Mouse (Mus musculus) heart, postnatal 25 days (tissue): Measurements from ENCODE around the gene Coro2b. TPM values are rescaled to one million over a fixed set of nuclear protein-coding genes. Genes with fewer than 3 reads are reported as not detected.
A peak's percentile ranks its signal among the peaks of the same experiment; 100 is the strongest.

Source experiments
- DNase-seq: peaks from one replicate; pipeline ENCODE4 v3.0.0; 2022; ENCODE audit warnings: low spot score
- intact Hi-C: fragments of 180-260 bp; cut with DNase I; formaldehyde crosslinking; loops from one replicate; pipeline ENCODE4 v1.15.1; 2025
- total RNA-seq, 2 experiments: library from RNA; stranded (reverse); gene quantifications; 2 replicates each; pipeline ENCODE4 v1.2.3; 2021

Gene Coro2b
- total RNA-seq, 2 experiments from 2014 or later = 9.5 to 15.1 TPM

DNA sequence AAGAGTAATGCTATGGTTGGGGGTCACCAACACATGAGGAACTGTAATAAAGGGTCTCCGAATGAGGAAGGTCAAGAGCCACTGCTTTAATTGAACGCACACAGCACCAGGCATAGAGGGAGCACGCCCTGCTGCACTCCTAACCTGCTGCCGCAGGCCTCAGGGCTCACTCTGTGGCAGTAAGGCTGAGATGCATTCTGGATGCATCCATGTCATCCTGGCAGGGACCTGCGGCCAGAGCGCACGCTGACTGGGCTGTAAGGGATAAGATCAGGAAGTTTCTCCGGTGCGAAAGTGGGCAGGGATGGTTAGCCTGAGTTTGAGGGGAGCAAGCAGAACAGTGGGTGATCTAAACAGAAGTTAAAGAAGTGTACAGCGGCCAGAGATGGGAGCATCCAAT, 17.5 kb downstream of the Coro2b start:
- DNase-seq = no peak
- intact Hi-C loops = no loop called here

DNA sequence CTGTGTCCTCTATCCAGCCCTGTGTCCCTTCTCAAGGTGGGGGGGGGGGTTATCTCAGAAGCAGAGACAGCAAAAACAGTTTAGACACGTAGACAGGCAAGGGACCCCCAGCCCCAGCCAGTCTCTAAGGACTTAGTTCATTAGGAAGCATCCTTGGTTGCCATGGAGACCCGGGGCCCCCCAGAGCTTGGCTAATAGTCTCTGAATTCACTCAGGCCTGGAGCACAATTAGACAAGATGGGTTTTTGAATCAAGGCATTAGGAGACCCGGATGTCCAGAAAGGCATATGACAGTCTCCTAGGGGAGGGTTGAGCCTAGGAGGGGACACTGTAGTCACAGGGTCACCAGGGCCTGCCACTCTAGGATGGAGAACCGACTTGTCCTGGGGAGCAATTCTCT, 18.3 kb downstream of the Coro2b start:
- DNase-seq = no peak
- intact Hi-C loops = no loop called here

DNA sequence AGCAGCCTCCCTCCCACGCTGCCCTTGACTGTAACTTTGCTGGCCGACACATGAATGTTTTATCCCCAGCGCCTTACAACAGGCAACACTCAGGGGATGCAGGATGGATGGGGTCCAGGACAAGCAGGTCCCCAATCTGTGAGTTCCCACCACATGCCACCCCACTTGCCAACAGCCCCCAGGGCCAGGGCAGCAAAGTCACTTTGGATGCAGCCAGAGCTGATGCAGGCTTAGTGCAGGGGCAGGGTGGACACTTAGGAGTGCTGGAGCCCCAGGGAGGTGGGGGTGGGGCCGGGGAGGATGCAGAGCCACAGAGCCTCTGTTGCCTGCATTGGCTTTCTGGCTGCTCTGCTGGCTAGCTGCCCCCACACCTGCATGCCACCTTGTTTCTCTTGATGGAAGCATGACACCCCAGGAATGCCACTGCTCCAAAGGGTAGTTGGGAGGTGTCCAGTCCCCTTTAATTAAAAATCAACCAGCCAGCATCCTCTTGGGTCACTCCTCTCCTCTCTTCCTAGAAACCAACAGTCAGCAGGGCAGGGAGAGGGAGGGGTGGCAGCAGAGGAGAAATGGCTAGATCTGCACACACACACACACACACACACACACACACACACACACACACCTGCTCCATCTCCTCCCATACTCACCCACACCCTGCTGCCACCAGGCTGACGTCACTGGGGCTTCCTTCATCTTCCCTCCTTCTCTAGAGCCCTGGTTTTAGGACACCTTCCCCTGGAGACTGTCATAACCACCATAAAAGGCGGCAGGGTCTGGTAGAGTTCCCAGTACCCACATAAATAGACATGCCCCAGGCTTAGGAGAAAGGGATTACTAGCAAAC, 19.5 kb downstream of the Coro2b start:
- intact Hi-C loops = no loop called here
- DNase-seq = no peak

DNA sequence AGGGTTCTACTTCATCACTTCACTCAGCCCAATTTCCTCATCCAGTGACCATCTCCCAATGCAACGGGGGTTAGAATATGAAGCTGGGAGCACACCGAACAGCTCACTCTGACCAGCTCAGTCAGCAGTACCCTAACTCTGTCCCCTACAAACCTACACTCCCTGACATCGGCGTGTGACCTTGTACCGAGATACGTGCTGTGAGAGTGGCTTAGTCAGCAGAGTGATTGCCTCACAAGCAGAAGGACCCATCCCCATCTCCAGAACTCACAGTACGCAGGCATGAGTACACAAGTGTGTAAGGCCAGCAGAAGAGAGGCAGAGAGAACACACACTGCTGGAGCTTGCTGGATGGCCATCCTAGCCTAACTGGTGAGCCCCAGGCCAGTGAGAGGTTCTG, 21.7 kb downstream of the Coro2b start:
- no peak for DNase-seq
- intact Hi-C loops = no loop called here

DNA sequence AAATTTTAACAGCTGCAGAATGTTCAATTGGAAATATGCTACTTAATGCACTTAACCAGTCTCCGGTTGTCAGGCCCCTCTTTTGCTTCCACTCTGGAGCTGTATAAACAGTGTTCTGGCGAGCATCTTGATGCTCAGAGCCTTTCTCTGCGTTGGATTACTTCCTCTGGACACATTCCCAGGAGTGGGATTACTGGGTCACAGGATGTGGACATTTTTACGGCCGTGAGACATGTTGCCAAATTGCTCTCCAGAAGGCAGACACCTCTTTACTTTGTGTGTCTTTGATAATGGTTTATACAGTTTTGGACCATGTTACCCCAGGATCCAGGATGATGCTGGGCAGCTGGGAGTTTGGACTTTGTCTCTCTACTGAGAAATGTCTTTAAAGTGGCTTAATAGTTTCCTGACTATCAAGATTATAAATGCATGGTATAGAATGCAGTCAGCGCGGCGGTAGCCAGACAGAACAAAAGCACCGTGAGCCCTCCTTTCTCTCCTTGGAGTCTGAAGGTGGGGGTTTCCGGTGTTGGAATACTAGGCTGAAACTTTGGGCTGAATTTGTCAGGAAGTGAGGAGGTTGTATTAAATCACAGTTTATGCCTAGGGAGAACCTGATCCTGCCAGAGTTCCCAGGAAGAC, 23.2 kb downstream of the Coro2b start:
- intact Hi-C loops = no loop called here
- DNase-seq = no peak

DNA sequence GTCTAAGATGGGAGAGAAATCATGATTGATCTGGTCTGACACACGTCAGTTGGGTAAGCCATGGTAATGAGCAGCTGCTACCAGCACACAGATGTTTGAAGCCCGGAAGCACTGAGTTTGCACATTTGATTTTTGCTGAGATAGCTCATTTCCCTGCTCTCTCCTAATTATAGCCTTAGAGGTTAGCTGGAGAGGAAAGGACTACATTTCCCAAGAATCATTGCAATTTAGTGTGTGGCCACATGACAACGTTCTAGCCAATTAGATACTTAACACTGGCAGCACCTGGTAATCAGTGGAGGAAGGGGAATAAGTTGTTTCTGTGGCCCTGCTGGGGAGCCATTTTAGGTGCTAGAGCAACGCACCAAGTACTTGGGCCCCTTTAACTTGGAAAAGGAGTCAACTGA, 26.3 kb downstream of the Coro2b start:
- intact Hi-C loops = no loop called here
- no peak for DNase-seq

DNA sequence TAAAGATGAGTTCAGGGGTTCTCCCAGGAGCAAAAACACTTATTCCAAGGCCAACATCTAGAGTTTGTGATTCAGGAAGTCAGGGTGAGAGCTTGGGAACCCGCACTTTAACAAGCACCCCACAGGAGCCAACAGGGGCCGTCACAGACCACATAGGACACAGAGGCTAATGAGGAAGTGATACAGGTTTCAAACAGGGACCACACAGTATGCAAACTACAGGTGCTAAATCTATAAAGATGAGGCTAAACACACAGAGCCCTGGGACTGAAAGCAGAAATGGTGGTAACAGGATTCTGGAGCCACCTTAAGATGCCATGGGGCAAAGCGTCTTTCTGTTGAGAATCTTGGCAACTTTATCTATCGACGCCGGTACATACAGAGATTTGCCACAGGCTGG, 27.2 kb downstream of the Coro2b start:
- intact Hi-C loops = no loop called here

DNA sequence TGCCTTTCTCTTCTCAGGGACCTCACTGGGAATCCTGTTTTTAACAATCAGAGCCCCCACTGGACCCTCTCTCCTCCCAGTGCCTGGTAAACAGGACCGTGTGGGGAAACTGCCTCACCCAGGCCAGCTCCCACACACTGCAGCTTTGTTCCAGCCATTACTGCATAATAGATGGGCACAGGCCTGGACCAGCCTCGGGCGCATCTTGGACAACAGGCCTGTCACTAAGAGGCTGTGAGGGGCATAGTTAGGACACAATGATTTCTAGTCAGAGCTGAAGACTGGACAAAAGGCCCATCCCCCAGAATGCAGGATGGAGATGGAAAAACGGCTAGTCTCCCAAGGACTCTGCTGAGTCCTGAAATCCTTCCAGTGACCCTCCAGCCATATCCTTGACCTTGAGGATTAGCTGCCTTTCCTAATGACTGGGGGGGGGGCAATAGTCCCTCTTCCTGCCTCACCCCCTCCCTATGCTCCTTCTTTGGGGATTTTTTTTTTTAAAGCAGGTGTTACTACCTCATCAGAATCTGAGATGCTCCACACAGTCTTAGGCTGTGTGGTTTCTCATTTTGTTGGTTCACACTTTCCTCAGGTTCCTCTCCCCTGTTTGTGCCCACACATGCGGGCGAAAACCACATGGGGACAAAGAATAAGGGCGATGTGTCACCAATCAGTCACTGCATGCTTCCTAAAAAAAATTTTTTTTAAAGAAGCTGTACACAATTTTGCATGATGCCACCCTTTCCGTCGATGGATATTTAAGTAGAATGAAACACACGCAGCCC, 27.9 kb downstream of the Coro2b start:
- intact Hi-C loops = no loop called here
- no peak for DNase-seq

More for the DNA sequence above, 27.2 kb downstream of the Coro2b start:
- no peak for DNase-seq

DNA sequence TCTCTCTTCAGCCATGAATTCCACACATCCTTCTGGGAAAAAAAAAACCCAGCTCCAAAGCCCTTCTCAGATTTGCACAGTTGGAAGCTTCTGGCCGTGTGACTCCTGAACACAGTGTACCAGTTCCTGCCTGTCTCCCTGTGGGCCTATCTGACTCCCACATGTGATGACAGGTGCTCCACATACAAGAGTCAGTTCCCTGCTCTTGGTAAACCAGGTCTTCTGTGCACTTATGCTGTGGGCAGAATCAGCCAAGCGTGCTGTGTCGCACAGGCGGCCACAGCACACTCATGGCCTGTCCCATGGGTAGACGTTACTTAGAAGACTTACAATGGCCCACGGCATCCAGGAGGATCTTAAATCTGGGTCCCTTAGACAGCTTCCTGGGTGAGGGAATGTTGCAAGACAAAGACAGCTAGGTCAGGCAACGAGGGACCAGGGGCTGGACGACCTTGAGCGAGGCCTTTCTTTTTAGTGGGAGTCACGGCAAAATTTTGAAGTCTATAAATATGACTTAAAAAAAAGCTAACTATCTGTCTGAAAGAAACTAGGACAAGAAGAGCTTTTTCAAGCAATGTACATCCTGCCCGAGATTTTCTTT, 30.3 kb downstream of the Coro2b start:
- DNase-seq = no peak
- intact Hi-C loops = no loop called here

DNA sequence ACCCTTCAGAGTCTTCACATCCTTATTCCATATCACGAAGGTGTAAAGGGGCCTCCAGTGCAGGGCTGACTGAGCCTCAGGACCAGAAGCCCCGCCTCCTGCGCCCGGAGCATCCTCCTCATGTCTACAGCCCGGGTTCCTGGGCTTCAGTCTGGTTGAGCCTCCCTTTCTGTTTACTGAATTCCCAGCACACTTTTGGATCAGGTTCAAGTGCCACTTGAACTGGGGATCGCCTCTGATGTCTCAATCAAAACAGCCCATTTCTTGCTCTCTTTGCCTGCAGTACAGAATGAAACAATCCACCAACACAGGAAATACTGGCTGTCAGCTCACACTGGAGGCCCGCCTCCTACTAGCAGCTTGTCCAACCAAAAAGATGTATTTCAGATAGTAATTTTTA, 32.7 kb downstream of the Coro2b start:
- DNase-seq = no peak
- intact Hi-C loops = no loop called here

DNA sequence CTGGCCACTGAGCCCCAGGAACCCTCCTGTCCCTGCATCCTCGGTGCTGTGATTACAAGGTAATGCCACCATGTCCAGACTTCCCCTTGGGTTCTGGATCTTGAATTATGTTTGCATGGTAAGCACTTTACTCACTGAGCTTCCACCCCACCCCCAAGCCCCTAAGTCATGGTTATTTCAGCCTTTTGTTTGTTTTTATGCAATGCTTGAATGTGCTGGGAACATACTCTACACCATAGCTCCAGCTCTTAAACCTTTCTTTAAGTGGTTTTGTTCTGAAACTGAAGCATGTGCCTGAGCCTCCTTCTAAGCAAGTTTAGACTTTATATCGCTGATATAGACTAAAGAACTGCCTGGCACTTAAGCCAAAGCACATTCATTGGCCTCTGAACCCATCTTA, 34.5 kb downstream of the Coro2b start:
- intact Hi-C loops = no loop called here
- no peak for DNase-seq

DNA sequence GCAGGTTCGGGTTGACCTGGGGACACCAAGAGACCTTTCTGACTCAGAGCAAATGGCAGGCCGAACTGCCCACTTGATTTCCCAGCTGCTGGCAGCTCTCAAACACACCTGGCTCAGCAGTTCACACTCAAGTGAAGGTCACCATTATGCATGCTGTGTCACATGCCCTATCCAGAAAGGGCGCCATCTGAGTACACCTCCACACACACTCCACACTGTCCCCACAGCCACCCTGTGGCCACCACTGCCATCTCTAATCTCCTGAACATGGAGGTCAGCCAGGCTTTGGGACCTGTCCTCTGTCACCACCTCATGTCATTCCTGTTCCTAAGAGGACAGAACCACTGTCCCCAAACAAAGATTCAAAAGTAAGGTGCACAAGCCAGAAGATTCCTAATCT, 35.3 kb downstream of the Coro2b start:
- intact Hi-C loops = no loop called here
- DNase-seq = no peak

DNA sequence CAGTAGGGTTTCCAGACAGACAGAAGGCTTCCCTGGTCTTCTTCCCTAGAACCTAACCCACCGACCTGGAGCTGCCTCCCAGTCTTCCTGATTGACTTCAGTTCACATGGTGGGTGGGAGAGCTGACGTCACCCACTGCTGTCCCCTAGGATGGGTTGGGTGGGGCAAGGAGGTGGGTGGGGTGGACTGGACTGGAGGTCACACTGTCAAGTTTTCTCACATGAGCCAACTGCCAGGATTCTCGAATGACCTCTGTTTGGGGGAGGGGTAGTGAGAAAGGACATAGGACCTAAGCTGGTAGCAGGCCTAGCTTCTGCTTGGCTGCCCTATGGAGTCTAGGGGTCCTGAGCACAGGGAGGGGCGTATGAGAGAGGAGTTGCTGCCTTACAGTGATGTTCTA, 36.8 kb downstream of the Coro2b start:
- no peak for DNase-seq

DNA sequence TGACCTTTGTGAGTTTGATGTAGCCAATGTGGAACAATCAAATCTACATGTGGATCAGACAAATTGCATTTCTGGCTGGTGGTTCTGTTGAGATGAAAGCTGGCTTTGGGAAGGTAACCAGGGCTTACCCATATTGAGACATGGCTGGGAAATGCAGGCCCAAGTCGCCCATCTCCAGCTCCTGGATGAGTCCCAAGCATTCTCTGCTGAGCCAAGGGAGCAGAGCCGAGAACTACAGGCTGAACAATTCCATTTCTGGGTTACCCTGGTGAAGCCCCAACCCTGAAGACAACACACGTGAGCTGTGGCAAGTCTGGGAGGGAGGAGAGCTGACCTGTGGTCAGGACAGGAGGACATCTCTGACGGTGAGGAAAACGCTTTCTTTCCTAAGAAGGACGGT, 37.9 kb downstream of the Coro2b start:
- no peak for DNase-seq
- intact Hi-C loops = no loop called here

More for the DNA sequence above, 36.8 kb downstream of the Coro2b start:
- intact Hi-C loops = no loop called here

DNA sequence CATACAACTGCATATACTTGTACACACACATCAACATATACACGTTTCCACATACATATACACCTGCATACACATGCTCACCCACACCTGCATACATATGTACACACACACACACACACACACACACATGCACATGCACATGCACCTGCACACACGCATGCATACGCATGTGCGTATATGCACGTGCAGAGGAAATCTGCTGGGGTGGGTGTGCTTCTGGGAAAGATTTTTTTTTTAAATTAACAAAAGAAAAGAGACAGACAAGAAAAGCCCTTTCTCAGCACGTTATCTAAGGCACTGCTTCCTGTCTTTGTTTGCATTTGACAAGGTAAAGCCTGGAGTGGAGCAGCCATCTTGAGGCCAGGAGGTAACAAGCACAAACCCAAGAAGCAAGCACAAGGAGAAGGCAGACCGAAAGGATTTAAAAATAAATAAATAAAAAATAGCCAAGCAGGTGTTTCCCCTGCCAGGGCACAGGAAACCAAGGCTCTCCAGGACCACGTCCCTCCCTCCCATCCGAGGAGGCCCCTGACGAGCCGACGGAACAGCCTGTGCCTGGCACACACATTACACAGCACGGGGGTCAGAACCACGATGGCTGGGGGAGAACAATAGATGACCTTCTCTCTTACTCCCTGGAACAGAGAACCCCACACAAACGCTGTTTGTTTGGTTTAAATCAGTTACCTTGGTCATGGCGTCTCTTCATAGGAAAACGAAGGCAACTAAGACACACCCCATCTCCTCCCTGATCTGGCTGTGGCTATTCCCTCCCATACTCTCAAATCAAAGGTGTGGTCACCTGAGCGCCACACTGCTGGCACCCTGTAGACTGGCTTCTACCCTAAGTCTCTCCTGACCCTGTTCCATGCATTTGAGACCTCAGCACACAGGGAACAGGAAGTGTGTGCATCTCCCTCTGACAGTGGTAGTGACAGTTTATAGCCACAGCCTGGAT, 39.4 kb downstream of the Coro2b start:
- intact Hi-C loops = no loop called here
- no peak for DNase-seq

DNA sequence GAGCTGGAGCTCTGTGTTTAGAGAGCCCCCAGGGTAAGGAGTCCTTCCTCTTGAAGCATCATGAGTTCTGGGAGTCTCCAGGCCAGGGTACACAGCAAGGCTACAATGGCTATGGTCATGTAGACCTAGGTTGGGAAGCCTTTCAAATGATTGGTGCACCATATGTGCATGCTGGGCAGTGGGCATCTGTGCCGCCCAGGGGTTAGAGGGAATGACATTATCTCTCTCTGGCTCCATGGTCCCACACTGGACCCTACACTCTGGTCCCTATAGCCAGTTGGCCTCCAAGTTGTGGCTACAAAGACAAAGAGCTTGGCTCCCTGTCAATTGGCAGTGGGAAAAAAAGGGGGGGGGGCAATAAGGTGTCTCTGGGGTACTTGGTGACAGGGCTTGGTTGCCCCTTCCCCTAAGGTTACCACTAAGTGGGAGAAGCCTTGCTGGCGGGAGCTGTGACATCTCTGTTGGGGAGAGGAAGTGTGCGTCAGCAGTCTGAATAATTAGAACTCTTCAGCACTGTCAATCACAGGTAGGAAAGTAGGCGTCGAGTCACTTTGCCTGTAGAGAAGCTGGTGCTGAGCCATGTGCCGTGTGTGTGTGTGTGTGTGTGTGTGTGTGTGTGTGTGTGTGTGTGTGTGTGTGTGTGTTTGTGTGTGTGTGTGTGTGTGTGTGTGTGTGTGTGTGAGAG, 44.4 kb downstream of the Coro2b start:
- intact Hi-C loops = no loop called here
- DNase-seq = no peak

DNA sequence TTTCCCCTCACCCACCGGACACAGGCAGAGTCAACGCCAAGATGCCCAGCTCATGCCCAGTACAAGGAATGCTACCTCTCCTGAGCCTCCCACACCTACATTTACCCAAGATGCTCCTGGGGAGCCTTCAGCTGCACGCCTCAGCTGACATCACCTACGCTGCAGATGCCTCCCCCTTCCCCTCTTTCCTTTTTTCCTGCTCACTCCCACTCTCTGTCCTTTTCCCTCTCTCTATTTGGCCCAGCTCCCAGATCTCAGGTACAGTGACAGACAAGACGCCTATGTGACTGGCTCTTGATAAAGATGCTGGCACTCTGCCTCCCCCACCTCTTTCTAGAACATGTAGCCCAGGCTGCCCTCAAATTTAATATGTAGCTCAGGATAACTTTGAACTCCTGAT, 45.2 kb downstream of the Coro2b start:
- DNase-seq = no peak
- intact Hi-C loops = no loop called here

DNA sequence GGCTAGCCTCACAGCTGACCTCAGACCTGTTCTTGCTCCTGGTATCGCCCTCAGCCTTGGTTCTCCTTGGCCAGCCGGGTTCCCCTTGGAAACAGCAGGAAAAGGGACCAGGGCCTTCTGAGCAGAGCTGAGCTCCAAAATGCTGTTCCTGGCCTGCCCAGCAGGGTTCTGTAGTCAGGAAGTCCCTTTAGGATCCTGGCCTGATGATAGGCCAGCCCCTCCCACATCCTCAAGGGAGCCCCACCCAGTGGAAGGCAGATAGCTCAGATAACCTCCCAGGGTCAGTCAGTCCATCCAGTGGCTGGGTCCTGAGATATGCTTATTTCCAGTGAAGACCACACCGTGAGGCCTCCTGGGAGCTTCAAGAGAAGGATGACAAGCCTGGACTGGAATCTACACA, 45.7 kb downstream of the Coro2b start:
- intact Hi-C loops = no loop called here
- peak; percentile 44 for DNase-seq

DNA sequence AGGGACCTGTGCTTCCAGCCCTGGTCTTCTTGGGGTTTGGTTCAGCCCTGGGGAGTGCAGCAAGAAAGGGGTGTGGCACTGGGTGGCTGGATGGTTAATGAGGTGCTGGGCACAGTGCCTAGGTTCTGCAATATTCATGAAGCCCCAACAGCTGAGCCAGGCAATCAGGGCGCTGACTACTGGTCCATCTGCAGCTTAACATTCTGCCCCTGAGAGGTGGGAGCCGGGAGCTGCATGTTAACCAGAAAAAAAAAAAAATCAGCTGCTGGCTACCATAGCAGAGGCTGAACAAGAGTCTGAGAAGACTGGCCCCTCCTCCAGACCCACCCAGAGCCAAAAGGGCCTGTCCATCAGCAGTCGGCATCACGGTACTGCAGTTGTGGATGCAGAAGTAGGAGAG, 52.7 kb downstream of the Coro2b start:
- intact Hi-C loops = no loop called here
- no peak for DNase-seq
